Mouse (Mus musculus) kidney, postnatal 0 days (tissue): ENCODE results near the gene Cers5. TPM values are rescaled to one million over a fixed set of nuclear protein-coding genes. Genes with fewer than 3 reads are reported as not detected.
"Not testable (repeated sequence)": the region's sequence is repeated elsewhere in the genome, so short reads cannot be mapped to it uniquely, and the experiment has no call there.

Experiments used
- ATAC-seq: fragments of 200-750 bp; cut with Nextera tagmentation; replicated peaks from 2 replicates; pipeline ENCODE4 v1.8.0; 2017; ENCODE audit warnings: low read depth, moderate number of reproducible peaks, moderate TSS enrichment, moderate library complexity; ENCODE audit not compliant: low FRiP score
- DNase-seq: peaks from one replicate; pipeline ENCODE4 v3.0.0-alpha.2; 2016; ENCODE audit warnings: low spot score
- H3K27ac ChIP-seq: fragments of 300-500 bp; sonication (generic); 2 replicates; pipeline ENCODE4 v1.5.1; 2014; ENCODE audit warnings: mild to moderate bottlenecking
- H3K27me3 ChIP-seq: fragments of 300-500 bp; sonication (generic); 2 replicates; pipeline ENCODE4 v1.6.1; 2014; ENCODE audit warnings: low read length, mixed read lengths; ENCODE audit not compliant: insufficient read depth
- H3K36me3 ChIP-seq: fragments of 300-500 bp; sonication (generic); 2 replicates; pipeline ENCODE4 v1.6.1; 2014; ENCODE audit warnings: low read length, mixed read lengths; ENCODE audit not compliant: insufficient read depth
- H3K4me1 ChIP-seq: fragments of 300-500 bp; sonication (generic); replicated peaks from 2 replicates; pipeline ENCODE4 v1.6.1; 2014; ENCODE audit warnings: antibody characterized with exemption, low read length, mixed read lengths; ENCODE audit not compliant: insufficient read depth
- H3K4me2 ChIP-seq: fragments of 300-500 bp; sonication (generic); 2 replicates; pipeline ENCODE4 v1.6.1; 2014; ENCODE audit warnings: mild to moderate bottlenecking, low read length, moderate library complexity, mixed read lengths
- H3K4me3 ChIP-seq: fragments of 300-500 bp; sonication (generic); replicated peaks from 2 replicates; pipeline ENCODE4 v1.5.1; 2014; ENCODE audit warnings: low read depth, low read length
- H3K9ac ChIP-seq: fragments of 300-500 bp; sonication (generic); 2 replicates; pipeline ENCODE4 v1.6.1; 2014; ENCODE audit warnings: low read depth, low read length
- H3K9me3 ChIP-seq: fragments of 300-500 bp; sonication (generic); replicated peaks from 2 replicates; pipeline ENCODE4 v1.6.1; 2016; ENCODE audit warnings: low read length, inconsistent platforms, mixed read lengths
- CTCF ChIP-seq: IDR thresholded peaks from 2 replicates; pipeline ENCODE4 v1.5.1; 2016; ENCODE audit warnings: antibody characterized with exemption, low read depth, mild to moderate bottlenecking, moderate library complexity
- WGBS: fragments of 180-500 bp; shearing (Covaris S2); extraction: QIAGEN DNeasy Blood & Tissue Kit; methylation state at CpG from one replicate; pipeline ENCODE4 v1.1.7; 2014; 5-methylcytosine and 5-hydroxymethylcytosine counted together
- polyA plus RNA-seq: library from polyadenylated mRNA; unstranded; fragments of >200 nt; fragmentation: Nextera tagmentation; extraction: Ambion mirVana; gene quantifications from 2 replicates; pipeline ENCODE4 v1.2.1, GENCODE M21; 2015

The Cers5 gene
- polyA plus RNA-seq, 1 experiment from 2014 or later: 60.8 TPM

DNA sequence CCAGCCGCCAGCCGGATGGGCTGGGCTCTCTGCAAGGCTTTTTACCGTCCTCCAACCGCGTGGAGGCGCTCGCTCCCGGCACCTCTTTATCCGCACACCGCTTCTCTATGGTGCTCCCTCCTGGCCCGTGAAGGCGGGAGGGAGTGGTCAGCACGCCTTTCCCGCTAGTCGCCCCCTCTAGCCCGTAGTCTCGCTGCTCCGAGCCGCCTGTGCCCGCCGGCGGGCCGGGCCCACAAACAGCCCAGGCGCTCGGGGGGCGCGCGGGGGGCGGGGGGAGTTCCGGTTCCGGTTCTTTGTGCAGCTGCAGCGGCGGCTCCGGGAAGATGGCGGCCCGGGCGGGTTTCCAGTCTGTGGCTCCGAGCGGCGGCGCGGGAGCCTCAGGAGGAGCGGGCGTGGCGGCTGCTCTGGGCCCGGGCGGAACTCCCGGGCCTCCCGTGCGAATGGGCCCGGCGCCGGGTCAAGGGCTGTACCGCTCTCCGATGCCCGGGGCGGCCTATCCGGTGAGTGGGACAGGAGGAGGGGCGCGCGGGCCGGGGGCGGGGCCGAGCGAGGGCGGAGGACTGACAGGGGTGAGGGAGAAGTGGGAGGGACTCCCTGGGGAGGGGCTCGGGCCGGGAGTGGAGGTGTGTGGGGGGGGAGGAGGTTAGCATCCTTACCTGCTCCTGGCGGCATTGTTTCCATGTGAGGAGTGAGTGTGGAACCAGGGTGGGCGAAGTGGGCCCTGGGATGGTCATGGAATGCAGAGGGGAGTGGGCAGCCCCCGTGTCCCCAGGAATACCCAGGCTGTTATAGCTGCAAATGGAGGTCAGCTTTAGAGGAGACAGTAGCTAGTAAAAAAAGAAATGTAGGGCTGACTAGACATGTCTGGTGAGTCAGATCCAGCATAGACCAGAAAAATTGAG lies 70.4 kb downstream of the Cers5 start, which contains the start of gene Smarcd1:
Smarcd1 (plus strand) TSS at position 131 of the 902 bp plus-strand sequence.
- DNase-seq (peak; percentile 97), ATAC-seq (peak; percentile 89)
- H3K9me3 ChIP-seq: no peaks in the 10 kb centered on the region
- peak within 1 kb of the TSS; percentile 98 for H3K27ac ChIP-seq
- peak within 1 kb of the TSS; percentile 87 for H3K9ac ChIP-seq
- H3K36me3 ChIP-seq: peaks cover 14% of the 10 kb centered on the region; the same call in 1 of the 2 replicates
- TF ChIP-seq CTCF: peak; percentile 92
- peak within 1 kb of the TSS; percentile 71 for H3K4me2 ChIP-seq
- H3K4me1 ChIP-seq: peaks cover 27% of the 10 kb centered on the region
- no peaks in the 10 kb centered on the region for H3K27me3 ChIP-seq
- H3K4me3 ChIP-seq: peak within 1 kb of the TSS; percentile 73
- WGBS: under 1% methylated on average over 71 of the region's 71 CpGs

DNA sequence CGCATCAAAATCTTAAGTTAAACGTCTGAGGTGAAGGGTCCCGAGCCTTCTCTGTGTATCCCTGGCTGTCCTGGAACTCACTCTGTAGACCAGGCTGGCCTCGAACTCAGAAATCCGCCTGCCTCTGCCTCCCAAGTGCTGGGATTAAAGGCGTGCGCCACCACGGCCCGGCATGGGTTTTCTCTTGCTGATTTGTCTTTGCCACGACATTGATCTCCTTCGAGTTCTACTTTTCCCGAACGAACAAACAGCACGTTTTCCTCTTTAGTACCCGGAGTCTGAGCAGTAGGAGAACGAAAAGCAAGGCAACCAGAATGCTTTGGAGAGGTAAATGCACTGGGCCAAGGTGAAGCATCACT lies 71.1 kb downstream of the Cers5 start:
- peak overlapping the region; percentile 73 for H3K4me3 ChIP-seq
- H3K4me2 ChIP-seq: peak overlapping the region; percentile 71
- not testable (repeated sequence) for H3K27me3 ChIP-seq, H3K9me3 ChIP-seq, DNase-seq, ATAC-seq
- peak overlapping the region; percentile 87 for H3K9ac ChIP-seq
- H3K4me1 ChIP-seq: peaks cover 27% of the 10 kb centered on the region
- H3K36me3 ChIP-seq: peaks cover 12% of the 10 kb centered on the region; the same call in 1 of the 2 replicates
- WGBS: 43% methylated on average over 16 of the region's 16 CpGs
- H3K27ac ChIP-seq: peak overlapping the region; percentile 98; the same call in 1 of the 2 replicates

DNA sequence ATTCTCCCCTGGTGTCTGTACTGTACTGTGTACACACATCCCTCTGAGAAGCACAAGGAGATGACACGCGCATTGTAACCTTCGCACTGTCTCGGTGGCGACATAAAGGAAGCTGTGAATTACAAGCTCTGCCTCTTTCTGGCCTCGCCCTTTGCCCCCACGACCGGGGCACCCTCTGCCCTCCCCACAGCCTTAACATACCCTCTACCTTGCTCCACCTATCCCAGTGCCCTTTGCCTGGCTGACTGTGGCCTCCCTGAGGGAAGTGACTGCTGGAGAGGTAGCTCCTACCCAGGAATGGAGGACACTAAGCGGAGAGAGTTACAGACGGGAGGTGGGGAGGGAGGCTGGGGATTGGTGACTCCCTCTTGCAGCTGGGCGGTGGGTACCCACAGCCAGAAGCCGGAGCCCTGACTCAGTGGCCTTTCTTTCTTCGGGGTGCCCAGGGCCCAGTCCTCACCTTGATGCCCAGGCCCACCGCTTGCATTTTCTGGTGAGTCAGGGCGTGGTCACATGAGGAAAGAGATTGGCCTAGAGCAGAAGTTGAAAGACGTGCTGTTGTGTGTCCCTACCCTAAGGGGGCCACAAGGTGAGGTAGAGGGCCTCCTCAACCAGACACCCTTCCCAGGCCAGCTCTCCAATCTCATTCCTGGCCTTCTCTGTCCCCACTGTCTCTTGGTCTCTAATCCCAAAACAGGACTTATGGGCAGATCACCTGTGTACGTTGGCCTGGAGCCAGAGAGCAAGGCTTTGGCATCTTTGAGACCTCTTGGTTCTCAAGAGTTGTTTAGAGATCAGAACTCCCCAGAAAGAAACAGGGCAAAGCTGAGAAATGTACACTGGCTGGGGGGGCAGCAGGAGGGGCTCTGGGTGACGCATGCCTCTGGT lies 72.2 kb downstream of the Cers5 start:
- 82% methylated on average over 18 of the region's 18 CpGs for WGBS
- no peak overlapping the region for H3K4me3 ChIP-seq
- ATAC-seq (no peak), DNase-seq (no peak)
- H3K9ac ChIP-seq: no peak overlapping the region
- peaks cover 27% of the 10 kb centered on the region for H3K4me1 ChIP-seq
- no peak for TF ChIP-seq CTCF
- H3K36me3 ChIP-seq: peaks cover 9% of the 10 kb centered on the region; the same call in 1 of the 2 replicates
- H3K27me3 ChIP-seq: no peaks in the 10 kb centered on the region
- no peaks in the 10 kb centered on the region for H3K9me3 ChIP-seq
- no peak overlapping the region for H3K4me2 ChIP-seq
- no peak overlapping the region for H3K27ac ChIP-seq

DNA sequence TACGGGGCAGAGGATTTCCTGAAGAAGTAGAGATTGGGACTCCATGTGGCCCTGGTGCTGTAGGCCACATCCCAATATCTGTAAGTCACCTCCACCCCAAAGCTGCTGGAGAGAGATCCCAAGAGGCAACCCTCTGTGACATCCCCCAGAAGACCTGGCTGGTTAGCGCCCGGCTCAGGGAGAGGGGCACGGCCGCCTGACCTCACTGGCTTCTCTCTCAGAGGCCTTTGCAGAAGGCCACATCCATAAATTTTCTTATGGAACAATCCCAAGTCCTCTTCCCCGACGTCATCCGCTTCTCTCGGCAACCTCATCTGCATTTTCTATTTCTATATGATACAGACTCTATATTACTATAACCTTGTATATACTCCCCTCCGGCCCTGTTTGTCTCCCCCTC lies 73.0 kb downstream of the Cers5 start:
- no peak for TF ChIP-seq CTCF
- Histone ChIP-seq H3K27ac (no peak overlapping the region), H3K36me3 (peaks cover 9% of the 10 kb centered on the region; the same call in 1 of the 2 replicates), H3K9ac (no peak overlapping the region), H3K27me3 (no peaks in the 10 kb centered on the region), H3K4me3 (no peak overlapping the region), H3K4me2 (no peak overlapping the region), H3K9me3 (no peaks in the 10 kb centered on the region), H3K4me1 (peaks cover 27% of the 10 kb centered on the region)
- WGBS: 63% methylated on average over 10 of the region's 10 CpGs
- DNase-seq (no peak), ATAC-seq (no peak)

DNA sequence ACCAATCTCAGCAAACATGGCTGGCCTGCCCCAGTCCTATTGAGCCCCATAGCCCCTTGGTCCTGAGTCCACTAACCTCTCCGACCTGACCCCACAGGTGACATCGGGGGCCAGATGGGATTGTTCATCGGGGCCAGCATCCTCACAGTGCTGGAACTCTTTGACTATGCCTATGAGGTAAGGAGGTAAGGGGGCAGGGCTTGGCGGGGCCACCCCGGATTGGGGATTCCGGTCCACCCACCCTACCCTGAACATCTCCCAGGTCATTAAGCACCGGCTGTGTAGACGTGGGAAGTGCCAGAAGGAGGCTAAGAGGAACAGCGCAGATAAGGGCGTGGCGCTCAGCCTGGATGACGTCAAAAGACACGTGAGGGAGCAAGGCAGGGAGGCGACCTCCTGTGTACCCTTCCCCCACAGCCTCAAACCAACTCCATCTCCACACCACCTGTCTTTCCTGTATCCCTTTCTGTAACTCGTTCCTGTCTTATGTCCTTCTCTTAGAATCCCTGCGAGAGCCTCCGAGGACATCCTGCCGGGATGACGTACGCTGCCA lies 74.1 kb downstream of the Cers5 start:
- Histone ChIP-seq H3K4me2 (no peak overlapping the region), H3K4me1 (peaks cover 22% of the 10 kb centered on the region), H3K27me3 (no peaks in the 10 kb centered on the region), H3K4me3 (no peak overlapping the region), H3K27ac (no peak overlapping the region), H3K36me3 (0 out of 2 replicates have a peak, but pooled peaks cover 2% of the 10 kb centered on the region), H3K9me3 (no peaks in the 10 kb centered on the region), H3K9ac (no peak overlapping the region)
- ATAC-seq (no peak), DNase-seq (no peak)
- no peak for TF ChIP-seq CTCF
- 33% methylated on average over 20 of the region's 20 CpGs for WGBS

DNA sequence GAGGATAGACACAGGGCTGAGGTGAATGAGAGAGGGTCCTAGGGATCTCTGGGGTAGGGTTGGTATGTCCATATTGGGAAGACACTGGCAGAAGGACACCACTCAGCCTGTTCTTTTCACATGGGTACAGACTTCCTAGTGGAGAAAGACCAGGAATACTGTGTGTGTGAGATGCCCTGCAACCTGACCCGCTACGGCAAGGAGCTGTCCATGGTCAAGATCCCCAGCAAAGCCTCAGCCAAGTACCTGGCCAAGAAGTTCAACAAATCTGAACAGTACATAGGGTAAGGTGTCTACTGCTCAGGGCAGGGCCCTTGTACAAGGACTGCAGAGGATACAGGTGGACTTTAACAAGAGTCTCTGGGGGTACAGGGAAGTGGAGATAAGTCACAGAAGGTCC lies 75.4 kb downstream of the Cers5 start:
- no peak for TF ChIP-seq CTCF
- Histone ChIP-seq H3K9ac (no peak overlapping the region), H3K36me3 (no peaks in the 10 kb centered on the region), H3K9me3 (no peaks in the 10 kb centered on the region), H3K4me1 (peaks cover 12% of the 10 kb centered on the region; the same call in 1 of the 2 replicates), H3K27me3 (no peaks in the 10 kb centered on the region), H3K4me3 (no peak overlapping the region), H3K4me2 (no peak overlapping the region), H3K27ac (no peak overlapping the region)
- ATAC-seq (no peak), DNase-seq (peak; percentile 46)
- 5% methylated on average over 2 of the region's 2 CpGs for WGBS
